Mouse (Mus musculus) bone marrow, adult 2 months (tissue): Measurements from ENCODE around the gene Sbds.

Experiments used
- CTCF ChIP-seq: fragments of 200-500 bp; IDR thresholded peaks from 2 replicates; pipeline ENCODE4 v1.5.1; 2011; ENCODE audit warnings: low read length, control low read depth; ENCODE audit not compliant: control insufficient read depth, insufficient read depth
- POLR2A ChIP-seq: fragments of 200-500 bp; IDR thresholded peaks from 2 replicates; pipeline ENCODE4 v1.6.1; 2011; ENCODE audit warnings: low read depth, mild to moderate bottlenecking, control low read depth, low read length, borderline replicate concordance; ENCODE audit not compliant: control insufficient read depth

GRCm38 (mm10) chr5:130256678-130257271, 1.4 kb upstream of the Sbds start:
- TF ChIP-seq CTCF, result no peak
- TF ChIP-seq POLR2A, result peak; percentile 53; the same call in 1 of the 2 replicates
